Mouse (Mus musculus): Measurements from ENCODE around the gene Gm26602.
A peak's percentile ranks its signal among the peaks of the same experiment; 100 is the strongest.

GRCm38 (mm10) chr10:79908167-79909091, 2.2 kb upstream of the Gm26602 start, which contains the start of gene Med16:
- TF ChIP-seq POLR2A (IDR thresholded peaks at IDR 0.05; ENCODE audit: borderline replicate concordance, insufficient read depth, low read length) (peak; percentile 47; the same call in 1 of the 2 replicates), CTCF (IDR thresholded peaks at IDR 0.05; ENCODE audit: borderline replicate concordance, insufficient read depth, low read depth, low read length) (no peak)

Data from cerebellum, adult 2 months (tissue).